Mouse (Mus musculus) forebrain, embryonic 11.5 days (tissue): ENCODE results near the gene Rarb. TPM values are rescaled to one million over a fixed set of nuclear protein-coding genes. Genes with fewer than 3 reads are reported as not detected.
A peak's percentile ranks its signal among the peaks of the same experiment; 100 is the strongest.

Source experiments
- ATAC-seq: fragments of 200-750 bp; cut with Nextera tagmentation; replicated peaks from 2 replicates; pipeline ENCODE4 v1.8.0; 2017; ENCODE audit warnings: moderate TSS enrichment; ENCODE audit not compliant: low FRiP score
- DNase-seq: peaks from one replicate; pipeline ENCODE4 v3.0.0-alpha.2; 2017; ENCODE audit warnings: low spot score
- H3K27ac ChIP-seq: fragments of 300-500 bp; sonication (generic); 2 replicates; pipeline ENCODE4 v1.5.1; 2014; ENCODE audit warnings: low read depth, low read length
- H3K27me3 ChIP-seq: fragments of 300-500 bp; sonication (generic); 2 replicates; pipeline ENCODE4 v1.6.1; 2014; ENCODE audit warnings: mild to moderate bottlenecking, low read length, mixed read lengths; ENCODE audit not compliant: control insufficient read depth, insufficient read depth
- H3K36me3 ChIP-seq: fragments of 300-500 bp; sonication (generic); 2 replicates; pipeline ENCODE4 v1.6.1; 2014; ENCODE audit warnings: mild to moderate bottlenecking, low read length, moderate library complexity, mixed read lengths; ENCODE audit not compliant: control insufficient read depth, insufficient read depth
- H3K4me1 ChIP-seq: fragments of 300-500 bp; sonication (generic); replicated peaks from 2 replicates; pipeline ENCODE4 v1.6.1; 2014; ENCODE audit warnings: low read length, mixed read lengths; ENCODE audit not compliant: control insufficient read depth, insufficient read depth
- H3K4me2 ChIP-seq: fragments of 300-500 bp; sonication (generic); 2 replicates; pipeline ENCODE4 v1.6.1; 2014; ENCODE audit warnings: low read depth, mild to moderate bottlenecking, low read length, moderate library complexity, mixed read lengths; ENCODE audit not compliant: severe bottlenecking
- H3K4me3 ChIP-seq: fragments of 300-500 bp; sonication (generic); 2 replicates; pipeline ENCODE4 v1.5.1; 2014; ENCODE audit warnings: low read depth, low read length
- H3K9ac ChIP-seq: fragments of 300-500 bp; sonication (generic); 2 replicates; pipeline ENCODE4 v1.6.1; 2014; ENCODE audit warnings: low read length
- H3K9me3 ChIP-seq: fragments of 300-500 bp; sonication (generic); 2 replicates; pipeline ENCODE4 v1.6.1; 2016; ENCODE audit warnings: low read length, mixed read lengths; ENCODE audit not compliant: control insufficient read depth
- WGBS: fragments of 180-500 bp; shearing (Covaris S2); extraction: QIAGEN DNeasy Blood & Tissue Kit; methylation state at CpG from one replicate; pipeline ENCODE4 v1.1.7; 2014; 5-methylcytosine and 5-hydroxymethylcytosine counted together
- polyA plus RNA-seq: library from polyadenylated mRNA; unstranded; fragments of >200 nt; fragmentation: Nextera tagmentation; extraction: Ambion mirVana; gene quantifications from 2 replicates; pipeline ENCODE4 v1.2.1, GENCODE M21; 2014

Rarb gene
- polyA plus RNA-seq, 1 experiment from 2014 or later, result 15.8 TPM

- no peak overlapping the region for H3K27ac ChIP-seq
- H3K9me3 ChIP-seq, result no peaks in the 10 kb centered on the region
- H3K36me3 ChIP-seq, result no peaks in the 10 kb centered on the region
- H3K27me3 ChIP-seq, result no peaks in the 10 kb centered on the region
- 87% methylated on average over 6 of the region's 6 CpGs for WGBS
- ATAC-seq (no peak), DNase-seq (no peak)
- no peak overlapping the region for H3K4me2 ChIP-seq
- H3K4me1 ChIP-seq, result no peaks in the 10 kb centered on the region
- H3K9ac ChIP-seq, result no peak overlapping the region
- H3K4me3 ChIP-seq, result no peak overlapping the region
These were observed 257.3 kb downstream of the Rarb start for GRCm38 (mm10) chr14:16561496-16562170.

GRCm38 (mm10) chr14:16559294-16560217 lies 259.4 kb downstream of the Rarb start:
- ATAC-seq, result no peak
- Histone ChIP-seq H3K9ac (no peak overlapping the region), H3K27ac (no peak overlapping the region), H3K27me3 (no peaks in the 10 kb centered on the region), H3K4me2 (no peak overlapping the region), H3K4me3 (no peak overlapping the region), H3K4me1 (peaks cover 4% of the 10 kb centered on the region; the same call in 1 of the 2 replicates), H3K36me3 (no peaks in the 10 kb centered on the region), H3K9me3 (no peaks in the 10 kb centered on the region)
- DNase-seq, result no peak
- 86% methylated on average over 12 of the region's 12 CpGs for WGBS

GRCm38 (mm10) chr14:16558033-16558432 lies 260.9 kb downstream of the Rarb start:
- ATAC-seq (no peak), DNase-seq (no peak)
- H3K9ac ChIP-seq, result no peak overlapping the region
- no peak overlapping the region for H3K4me3 ChIP-seq
- 87% methylated on average over 2 of the region's 2 CpGs for WGBS
- peaks cover 4% of the 10 kb centered on the region; the same call in 1 of the 2 replicates for H3K4me1 ChIP-seq
- no peaks in the 10 kb centered on the region for H3K9me3 ChIP-seq
- no peaks in the 10 kb centered on the region for H3K27me3 ChIP-seq
- no peak overlapping the region for H3K27ac ChIP-seq
- H3K4me2 ChIP-seq, result no peak overlapping the region
- H3K36me3 ChIP-seq, result no peaks in the 10 kb centered on the region

GRCm38 (mm10) chr14:16554643-16555459 lies 264.1 kb downstream of the Rarb start:
- Histone ChIP-seq H3K36me3 (no peaks in the 10 kb centered on the region), H3K27me3 (no peaks in the 10 kb centered on the region), H3K4me1 (peaks cover 4% of the 10 kb centered on the region; the same call in 1 of the 2 replicates), H3K4me3 (no peak overlapping the region), H3K9ac (no peak overlapping the region), H3K27ac (0 out of 2 replicates have a peak overlapping the region, but pooled peaks have one; percentile 6), H3K4me2 (no peak overlapping the region), H3K9me3 (no peaks in the 10 kb centered on the region)
- 59% methylated on average over 12 of the region's 12 CpGs for WGBS
- ATAC-seq, result no peak
- no peak for DNase-seq

GRCm38 (mm10) chr14:16554319-16554642 lies 264.7 kb downstream of the Rarb start:
- no peak overlapping the region for H3K4me3 ChIP-seq

GRCm38 (mm10) chr14:16552293-16552692 lies 266.7 kb downstream of the Rarb start:
- Histone ChIP-seq H3K27me3 (no peaks in the 10 kb centered on the region), H3K9ac (no peak overlapping the region), H3K4me1 (peaks cover 4% of the 10 kb centered on the region; the same call in 1 of the 2 replicates), H3K9me3 (no peaks in the 10 kb centered on the region), H3K4me2 (no peak overlapping the region), H3K36me3 (no peaks in the 10 kb centered on the region), H3K4me3 (no peak overlapping the region), H3K27ac (no peak overlapping the region)
- ATAC-seq, result no peak
- no peak for DNase-seq
- WGBS, result 79% methylated on average over 1 of the region's 1 CpGs

More at GRCm38 (mm10) chr14:16554319-16554642, 264.7 kb downstream of the Rarb start:
- Histone ChIP-seq H3K36me3 (no peaks in the 10 kb centered on the region), H3K4me1 (peaks cover 4% of the 10 kb centered on the region; the same call in 1 of the 2 replicates), H3K4me2 (no peak overlapping the region), H3K9ac (no peak overlapping the region), H3K27ac (no peak overlapping the region), H3K27me3 (no peaks in the 10 kb centered on the region), H3K9me3 (no peaks in the 10 kb centered on the region)
- ATAC-seq (no peak), DNase-seq (no peak)
- 43% methylated on average over 1 of the region's 1 CpGs for WGBS

GRCm38 (mm10) chr14:16551843-16552242 lies 267.1 kb downstream of the Rarb start:
- Histone ChIP-seq H3K4me2 (no peak overlapping the region), H3K27ac (no peak overlapping the region), H3K4me3 (no peak overlapping the region), H3K27me3 (no peaks in the 10 kb centered on the region), H3K36me3 (no peaks in the 10 kb centered on the region), H3K9me3 (no peaks in the 10 kb centered on the region), H3K4me1 (peaks cover 4% of the 10 kb centered on the region; the same call in 1 of the 2 replicates), H3K9ac (no peak overlapping the region)
- DNase-seq, result no peak
- WGBS, result 90% methylated on average over 1 of the region's 1 CpGs
- ATAC-seq, result no peak

GRCm38 (mm10) chr14:16548200-16548576 lies 270.8 kb downstream of the Rarb start:
- H3K9ac ChIP-seq, result no peak overlapping the region
- no peaks in the 10 kb centered on the region for H3K36me3 ChIP-seq
- DNase-seq (no peak), ATAC-seq (no peak)
- H3K9me3 ChIP-seq, result no peaks in the 10 kb centered on the region
- no peaks in the 10 kb centered on the region for H3K27me3 ChIP-seq
- no peak overlapping the region for H3K4me2 ChIP-seq
- WGBS, result 96% methylated on average over 8 of the region's 8 CpGs
- H3K4me3 ChIP-seq, result no peak overlapping the region
- H3K4me1 ChIP-seq, result no peaks in the 10 kb centered on the region
- H3K27ac ChIP-seq, result no peak overlapping the region
